Mouse (Mus musculus) embryonic facial prominence, embryonic 11.5 days (tissue): ENCODE results near the gene Cdkl5. TPM values are rescaled to one million over a fixed set of nuclear protein-coding genes. Genes with fewer than 3 reads are reported as not detected.

ENCODE experiments used
- ATAC-seq: fragments of 200-750 bp; cut with Nextera tagmentation; replicated peaks from 2 replicates; pipeline ENCODE4 v1.8.0; 2017; ENCODE audit warnings: low read depth; ENCODE audit not compliant: insufficient number of reproducible peaks, low FRiP score, low TSS enrichment
- DNase-seq: peaks from one replicate; pipeline ENCODE4 v3.0.0-alpha.2; 2015; ENCODE audit warnings: low spot score
- H3K27ac ChIP-seq: fragments of 300-500 bp; sonication (generic); replicated peaks from 2 replicates; pipeline ENCODE4 v1.5.1; 2014; ENCODE audit warnings: mild to moderate bottlenecking, low read depth, low read length, control low read depth
- H3K27me3 ChIP-seq: fragments of 300-500 bp; sonication (generic); 2 replicates; pipeline ENCODE4 v1.6.1; 2014; ENCODE audit warnings: mild to moderate bottlenecking, low read length, moderate library complexity, mixed read lengths; ENCODE audit not compliant: control insufficient read depth, insufficient read depth
- H3K36me3 ChIP-seq: fragments of 300-500 bp; sonication (generic); replicated peaks from 2 replicates; pipeline ENCODE4 v1.6.1; 2014; ENCODE audit warnings: low read depth, mild to moderate bottlenecking, low read length, moderate library complexity, mixed read lengths; ENCODE audit not compliant: control insufficient read depth, insufficient read depth
- H3K4me1 ChIP-seq: fragments of 300-500 bp; sonication (generic); 2 replicates; pipeline ENCODE4 v1.6.1; 2014; ENCODE audit warnings: low read length, mixed read lengths; ENCODE audit not compliant: control insufficient read depth, insufficient read depth
- H3K4me2 ChIP-seq: fragments of 300-500 bp; sonication (generic); 2 replicates; pipeline ENCODE4 v1.6.1; 2014; ENCODE audit warnings: low read depth, mild to moderate bottlenecking, control low read depth, low read length, moderate library complexity
- H3K4me3 ChIP-seq: fragments of 300-500 bp; sonication (generic); 2 replicates; pipeline ENCODE4 v1.5.1; 2014; ENCODE audit warnings: low read depth, low read length, control low read depth
- H3K9ac ChIP-seq: fragments of 300-500 bp; sonication (generic); replicated peaks from 2 replicates; pipeline ENCODE4 v1.6.1; 2014; ENCODE audit warnings: mild to moderate bottlenecking, control low read depth, low read length
- H3K9me3 ChIP-seq: fragments of 300-500 bp; sonication (generic); replicated peaks from 2 replicates; pipeline ENCODE4 v1.6.1; 2016; ENCODE audit warnings: mild to moderate bottlenecking, low read length, inconsistent platforms, mixed read lengths; ENCODE audit not compliant: control insufficient read depth
- WGBS: fragments of 180-500 bp; shearing (Covaris S2); extraction: QIAGEN DNeasy Blood & Tissue Kit; methylation state at CpG from one replicate; pipeline ENCODE4 v1.1.7; 2014; 5-methylcytosine and 5-hydroxymethylcytosine counted together
- polyA plus RNA-seq: library from polyadenylated mRNA; unstranded; fragments of >200 nt; fragmentation: Nextera tagmentation; extraction: Ambion mirVana; gene quantifications from 2 replicates; pipeline ENCODE4 v1.2.1, GENCODE M21; 2014

The Cdkl5 gene
- polyA plus RNA-seq, 1 experiment from 2014 or later: 1.5 TPM

DNA sequence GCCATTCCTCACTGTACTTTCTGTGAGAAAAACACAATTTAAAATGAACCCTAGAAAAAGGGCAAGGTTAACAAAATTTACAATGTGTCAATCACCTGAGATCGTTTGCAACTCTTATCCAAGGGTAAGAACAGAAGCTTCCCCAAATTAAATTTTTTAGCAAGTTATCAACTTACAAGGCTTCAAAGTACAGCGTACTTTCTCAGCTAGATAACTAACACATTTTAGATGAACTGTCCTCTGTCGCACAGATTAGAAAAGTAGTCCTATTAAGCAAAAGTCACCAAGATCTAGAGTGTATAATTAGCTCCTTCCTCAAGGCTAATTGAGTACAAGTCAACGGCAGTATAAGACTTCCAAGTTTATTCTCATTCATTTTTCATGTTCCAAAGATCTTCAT, 88.6 kb downstream of the Cdkl5 start:
- DNase-seq: no peak
- Histone ChIP-seq H3K4me1 (no peaks in the 10 kb centered on the region), H3K27ac (no peak overlapping the region), H3K9ac (no peak overlapping the region), H3K36me3 (no peaks in the 10 kb centered on the region), H3K4me3 (no peak overlapping the region), H3K4me2 (no peak overlapping the region), H3K27me3 (no peaks in the 10 kb centered on the region), H3K9me3 (no peaks in the 10 kb centered on the region)
- 74% methylated on average over 4 of the region's 4 CpGs for WGBS
- ATAC-seq: no peak

- H3K4me3 ChIP-seq: no peak overlapping the region
- no peak for DNase-seq
Measured at GRCm38 (mm10) chrX:160905041-160905678, 89.3 kb downstream of the Cdkl5 start.

DNA sequence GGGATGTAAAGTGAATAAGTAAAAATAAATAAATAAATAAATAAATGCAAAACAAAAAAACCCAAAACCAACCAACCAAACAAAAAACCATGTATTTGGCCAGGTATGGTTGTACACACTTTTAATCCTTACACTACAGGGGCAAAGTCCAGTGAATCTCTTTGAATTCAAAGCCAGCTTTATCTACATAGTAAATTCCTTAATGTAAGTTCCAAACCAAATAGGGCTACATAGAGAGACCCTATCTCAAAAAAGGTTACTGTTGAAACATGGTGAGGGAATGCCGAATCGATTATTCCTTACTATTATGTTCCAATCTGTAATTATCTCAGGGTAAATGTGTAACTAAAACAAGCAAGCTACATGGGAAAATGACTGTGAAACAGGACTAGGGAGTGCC, 93.4 kb downstream of the Cdkl5 start:
- Histone ChIP-seq H3K9me3 (no peaks in the 10 kb centered on the region), H3K36me3 (no peaks in the 10 kb centered on the region), H3K9ac (no peak overlapping the region), H3K27me3 (no peaks in the 10 kb centered on the region), H3K4me1 (no peaks in the 10 kb centered on the region), H3K4me3 (no peak overlapping the region), H3K4me2 (no peak overlapping the region), H3K27ac (no peak overlapping the region)
- ATAC-seq: no peak
- DNase-seq: no peak
- 95% methylated on average over 2 of the region's 2 CpGs for WGBS

More at GRCm38 (mm10) chrX:160905041-160905678, 89.3 kb downstream of the Cdkl5 start:
- no peaks in the 10 kb centered on the region for H3K9me3 ChIP-seq
- H3K27ac ChIP-seq: no peak overlapping the region
- WGBS: 54% methylated on average over 2 of the region's 2 CpGs
- H3K36me3 ChIP-seq: no peaks in the 10 kb centered on the region
- no peaks in the 10 kb centered on the region for H3K27me3 ChIP-seq
- no peaks in the 10 kb centered on the region for H3K4me1 ChIP-seq
- no peak overlapping the region for H3K4me2 ChIP-seq
- no peak for ATAC-seq
- no peak overlapping the region for H3K9ac ChIP-seq

GRCm38 (mm10) chrX:160892077-160892476, 102.4 kb downstream of the Cdkl5 start:
- H3K9me3 ChIP-seq: no peaks in the 10 kb centered on the region
- no peaks in the 10 kb centered on the region for H3K36me3 ChIP-seq
- ATAC-seq: no peak
- H3K4me1 ChIP-seq: no peaks in the 10 kb centered on the region
- WGBS: 46% methylated on average over 1 of the region's 1 CpGs
- H3K9ac ChIP-seq: no peak overlapping the region
- DNase-seq: no peak
- H3K4me2 ChIP-seq: no peak overlapping the region
- H3K27ac ChIP-seq: no peak overlapping the region
- H3K4me3 ChIP-seq: no peak overlapping the region
- H3K27me3 ChIP-seq: no peaks in the 10 kb centered on the region

GRCm38 (mm10) chrX:160886301-160886700, 108.2 kb downstream of the Cdkl5 start:
- no peaks in the 10 kb centered on the region for H3K4me1 ChIP-seq
- H3K9ac ChIP-seq: no peak overlapping the region
- no peaks in the 10 kb centered on the region for H3K9me3 ChIP-seq
- no peaks in the 10 kb centered on the region for H3K27me3 ChIP-seq
- no peak for DNase-seq
- no peak overlapping the region for H3K27ac ChIP-seq
- WGBS: 75% methylated on average over 2 of the region's 2 CpGs
- H3K36me3 ChIP-seq: no peaks in the 10 kb centered on the region
- H3K4me3 ChIP-seq: no peak overlapping the region
- no peak for ATAC-seq
- no peak overlapping the region for H3K4me2 ChIP-seq

DNA sequence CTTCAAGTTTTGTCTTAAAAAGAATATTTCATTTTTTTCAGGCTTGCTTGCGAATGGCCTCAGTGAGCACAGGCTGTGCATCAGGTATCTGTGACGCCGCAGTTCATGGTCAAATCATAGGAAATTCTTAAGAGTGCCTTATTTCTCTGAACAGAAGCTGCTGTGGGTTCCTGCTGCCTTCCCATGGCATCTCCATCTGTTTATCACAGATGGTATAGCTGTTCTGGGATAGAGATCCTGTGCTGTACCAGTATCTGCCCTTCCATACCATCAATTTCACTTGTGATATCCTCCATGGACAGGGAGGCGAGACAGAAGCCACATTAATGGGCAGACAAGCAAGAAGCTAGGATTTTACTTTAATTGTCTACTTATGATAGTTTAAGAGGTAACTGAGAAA, 127.9 kb downstream of the Cdkl5 start:
- H3K4me1 ChIP-seq: no peaks in the 10 kb centered on the region
- H3K9me3 ChIP-seq: no peaks in the 10 kb centered on the region
- no peak for ATAC-seq
- no peaks in the 10 kb centered on the region for H3K27me3 ChIP-seq
- no peak overlapping the region for H3K9ac ChIP-seq
- H3K4me3 ChIP-seq: no peak overlapping the region
- no peaks in the 10 kb centered on the region for H3K36me3 ChIP-seq
- 87% methylated on average over 4 of the region's 4 CpGs for WGBS
- no peak overlapping the region for H3K27ac ChIP-seq
- no peak overlapping the region for H3K4me2 ChIP-seq
- DNase-seq: no peak

- H3K27me3 ChIP-seq: no peaks in the 10 kb centered on the region
- H3K36me3 ChIP-seq: no peaks in the 10 kb centered on the region
- no peaks in the 10 kb centered on the region for H3K4me1 ChIP-seq
Measured at GRCm38 (mm10) chrX:160865022-160865421, 129.5 kb downstream of the Cdkl5 start.

DNA sequence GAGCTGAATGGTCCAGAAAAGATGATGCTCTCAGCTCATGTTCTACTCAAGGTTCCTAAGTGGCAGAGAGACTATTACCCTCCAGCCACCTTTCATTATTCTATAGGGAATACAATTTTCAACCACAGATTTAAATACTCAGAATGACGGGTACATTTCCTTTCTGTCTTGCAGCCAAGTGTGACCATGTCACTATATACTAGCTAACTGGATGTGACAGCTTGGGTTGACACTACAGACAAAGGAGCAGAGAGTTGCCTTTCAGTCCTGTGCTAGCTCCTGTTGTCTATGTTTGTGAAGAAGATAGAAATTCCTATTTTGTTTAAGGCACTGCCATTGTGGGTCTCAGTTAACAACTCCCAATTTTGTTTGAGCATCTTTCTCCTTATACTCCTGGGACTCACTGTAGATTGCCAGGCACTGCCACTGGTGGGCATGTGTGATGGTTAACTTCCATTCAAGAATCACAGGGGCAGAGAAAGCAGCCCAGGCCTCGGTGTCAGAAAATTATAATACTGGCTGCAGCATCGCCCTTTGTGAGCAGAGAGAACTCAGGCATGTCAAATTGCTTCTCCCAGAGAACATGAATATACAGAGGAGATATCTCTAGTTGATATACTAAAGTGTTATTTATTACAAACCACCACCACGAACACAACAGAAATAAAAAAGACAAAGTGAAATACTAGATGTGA, 130.7 kb downstream of the Cdkl5 start:
- Histone ChIP-seq H3K36me3 (no peaks in the 10 kb centered on the region), H3K27me3 (no peaks in the 10 kb centered on the region), H3K27ac (no peak overlapping the region), H3K9ac (no peak overlapping the region), H3K4me3 (no peak overlapping the region), H3K4me1 (no peaks in the 10 kb centered on the region), H3K4me2 (no peak overlapping the region), H3K9me3 (no peaks in the 10 kb centered on the region)
- ATAC-seq (no peak), DNase-seq (no peak)
- WGBS: 72% methylated on average over 4 of the region's 4 CpGs

More at GRCm38 (mm10) chrX:160865022-160865421, 129.5 kb downstream of the Cdkl5 start:
- Histone ChIP-seq H3K9me3 (no peaks in the 10 kb centered on the region), H3K4me2 (no peak overlapping the region), H3K4me3 (no peak overlapping the region), H3K9ac (no peak overlapping the region), H3K27ac (no peak overlapping the region)
- DNase-seq (no peak), ATAC-seq (no peak)
- 76% methylated on average over 4 of the region's 4 CpGs for WGBS
